Comparison of ENCODE assay signal across 15 mouse cellular contexts in the genomic region with DNA sequence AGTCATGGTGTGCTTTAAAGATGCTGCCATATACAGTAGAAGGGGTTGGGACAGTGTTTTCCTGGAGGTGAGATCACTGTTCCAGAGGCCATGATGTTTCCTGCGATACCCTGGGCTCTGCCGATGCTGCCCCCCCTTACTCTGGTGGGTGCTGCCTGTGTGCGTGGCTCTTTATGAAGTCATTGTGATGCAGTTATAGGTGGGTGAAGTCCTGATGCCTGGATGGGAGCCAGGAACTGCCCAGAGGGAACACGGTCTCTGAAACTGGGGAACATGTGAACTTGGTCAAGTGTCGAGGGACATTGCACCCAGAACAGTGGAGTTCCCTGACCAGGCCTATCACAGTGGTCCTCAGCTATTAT.
"Had no signal": no experiment of that assay in that cellular context is flagged by ENCODE, and none has a peak within 500 bp of the region (broad histone marks: within the 10 kb centered on the region; RNA-seq: fewer than 3 reads in every experiment).

No protein-coding gene starts in this region.

- DNase-seq: lung, adult 2 months; lung, postnatal 14 days; lung, postnatal 36 days; midbrain, embryonic 14.5 days; right cerebral cortex, postnatal 14 days had no signal

- H3K27me3 ChIP-seq: midbrain, embryonic 12.5 days had no signal

- ATAC-seq: lung, postnatal 0 days; midbrain, embryonic 16.5 days had no signal

- H3K4me2 ChIP-seq: lung, embryonic 15.5 days; midbrain, embryonic 12.5 days; neural tube, embryonic 12.5 days; stomach, embryonic 15.5 days had no signal

- H3K36me3 ChIP-seq: lung, embryonic 15.5 days; midbrain, embryonic 12.5 days; neural tube, embryonic 12.5 days; stomach, embryonic 15.5 days had no signal

- H3K4me3 ChIP-seq: lung, embryonic 15.5 days; midbrain, embryonic 12.5 days; neural tube, embryonic 12.5 days; stomach, embryonic 15.5 days had no signal

- H3K9ac ChIP-seq: lung, embryonic 15.5 days; midbrain, embryonic 12.5 days; neural tube, embryonic 12.5 days; stomach, embryonic 15.5 days had no signal

- H3K9me3 ChIP-seq: lung, embryonic 15.5 days; megakaryocyte, embryonic 14.5 days; midbrain, embryonic 12.5 days; neural tube, embryonic 12.5 days; stomach, embryonic 15.5 days had no signal

- H3K27ac ChIP-seq: liver, embryonic 14.5 days; lung, embryonic 15.5 days; macrophage; midbrain, embryonic 12.5 days; neural tube, embryonic 12.5 days; stomach, embryonic 15.5 days; stomach, postnatal 0 days had no signal

- H3K4me1 ChIP-seq: stomach, embryonic 15.5 days had no signal
